Mouse (Mus musculus): ENCODE results near the gene Cacna2d2. TPM values are rescaled to one million over a fixed set of nuclear protein-coding genes. Genes with fewer than 3 reads are reported as not detected.

Cacna2d2 gene
- polyA plus RNA-seq, 1 experiment from 2014 or later = 0.60 TPM

DNA sequence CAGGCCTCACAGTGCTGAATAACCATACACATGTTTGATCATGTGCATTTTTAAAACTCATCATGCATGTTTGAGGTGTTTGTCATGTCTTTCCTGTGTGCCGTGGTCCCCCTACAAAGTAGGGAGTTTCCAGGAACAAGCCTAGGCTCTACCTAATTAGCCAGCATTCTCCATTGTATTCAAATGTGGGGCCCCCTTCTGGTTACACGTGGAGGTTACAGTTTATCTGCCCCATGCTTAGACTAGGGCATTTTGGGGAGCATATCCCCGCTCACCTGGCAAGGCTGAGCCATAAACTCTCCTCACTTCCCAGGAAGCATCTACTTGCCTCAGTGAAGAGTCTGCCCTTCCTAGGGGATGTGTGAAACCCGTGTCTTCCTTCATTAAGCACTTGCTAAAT lies 3.0 kb upstream of the Cacna2d2 start:
- Histone ChIP-seq H3K36me3 (ENCODE audit: control insufficient read depth, insufficient read depth, low read length) (no peaks in the 10 kb centered on the region), H3K27ac (ENCODE audit: low read length) (no peak overlapping the region), H3K4me1 (replicated peaks; ENCODE audit: control insufficient read depth, insufficient read depth, low read length) (peaks cover 5% of the 10 kb centered on the region; the same call in 1 of the 2 replicates), H3K9ac (ENCODE audit: low read length) (no peak overlapping the region), H3K27me3 (ENCODE audit: control insufficient read depth, insufficient read depth, low read depth, low read length) (peaks cover 44% of the 10 kb centered on the region), H3K4me3 (ENCODE audit: low read length) (no peak overlapping the region), H3K4me2 (ENCODE audit: low read depth, low read length) (no peak overlapping the region), H3K9me3 (ENCODE audit: control insufficient read depth, low read length) (no peaks in the 10 kb centered on the region)
- WGBS = 26% methylated on average over 4 of the region's 4 CpGs
- no peak for ATAC-seq (ENCODE audit: low read depth)

DNA sequence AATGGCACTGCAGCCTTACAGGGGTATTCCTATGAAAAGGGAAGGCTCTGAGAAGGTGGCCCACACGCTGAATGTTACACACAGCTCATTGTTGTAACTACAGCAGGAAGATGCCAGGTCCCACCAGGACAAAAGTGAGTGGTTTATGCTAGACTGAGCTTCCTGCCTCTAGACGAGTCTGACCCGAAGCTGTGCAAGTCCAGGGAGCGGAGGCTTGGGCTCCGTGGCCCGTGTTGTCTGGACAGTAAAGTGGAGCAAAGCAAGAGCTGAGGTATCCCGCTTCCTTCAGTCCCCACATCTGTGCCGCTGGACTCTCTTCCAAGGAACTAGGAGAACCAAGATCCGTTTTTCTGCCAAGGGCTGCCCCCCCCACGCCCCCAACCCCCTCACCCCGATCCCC lies 444 bp upstream of the Cacna2d2 start:
- ATAC-seq (ENCODE audit: low read depth) = no peak
- peaks cover 67% of the 10 kb centered on the region for H3K27me3 ChIP-seq (ENCODE audit: control insufficient read depth, insufficient read depth, low read depth, low read length)
- no peak overlapping the region for H3K4me3 ChIP-seq (ENCODE audit: low read length)
- WGBS = 22% methylated on average over 11 of the region's 11 CpGs
- no peak overlapping the region for H3K9ac ChIP-seq (ENCODE audit: low read length)
- no peak overlapping the region for H3K4me2 ChIP-seq (ENCODE audit: low read depth, low read length)
- H3K27ac ChIP-seq (ENCODE audit: low read length) = no peak overlapping the region
- H3K36me3 ChIP-seq (ENCODE audit: control insufficient read depth, insufficient read depth, low read length) = no peaks in the 10 kb centered on the region
- H3K4me1 ChIP-seq (replicated peaks; ENCODE audit: control insufficient read depth, insufficient read depth, low read length) = peaks cover 5% of the 10 kb centered on the region; the same call in 1 of the 2 replicates
- no peaks in the 10 kb centered on the region for H3K9me3 ChIP-seq (ENCODE audit: control insufficient read depth, low read length)

DNA sequence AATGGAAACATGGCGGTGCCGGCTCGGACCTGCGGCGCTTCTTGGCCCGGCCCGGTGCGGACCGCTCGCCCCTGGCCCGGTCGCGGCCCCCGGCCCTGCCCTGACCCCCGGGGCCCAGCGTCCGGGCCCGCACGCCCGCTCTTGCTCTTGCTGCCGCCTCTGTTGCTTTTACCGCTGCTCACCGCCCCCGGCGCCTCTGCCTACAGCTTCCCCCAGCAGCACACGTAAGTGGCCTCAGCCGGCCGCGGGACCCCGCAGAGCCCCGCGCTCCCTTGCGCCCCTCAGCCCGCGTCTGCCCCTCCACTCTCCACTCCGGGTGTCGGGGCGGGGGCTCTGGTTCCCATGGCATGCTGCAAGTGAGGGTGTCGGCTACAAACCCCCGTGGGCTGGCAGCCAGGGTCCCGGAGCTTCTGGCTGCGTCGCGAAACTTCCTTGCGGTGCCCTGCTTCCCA lies 674 bp downstream of the Cacna2d2 start:
- WGBS = under 1% methylated on average over 35 of the region's 45 CpGs
- ATAC-seq (ENCODE audit: low read depth) = peak; percentile 19
- peak overlapping the region; percentile 55 for H3K9ac ChIP-seq (ENCODE audit: low read length)
- H3K27ac ChIP-seq (ENCODE audit: low read length) = no peak overlapping the region
- peaks cover 5% of the 10 kb centered on the region; the same call in 1 of the 2 replicates for H3K4me1 ChIP-seq (replicated peaks; ENCODE audit: control insufficient read depth, insufficient read depth, low read length)
- H3K36me3 ChIP-seq (ENCODE audit: control insufficient read depth, insufficient read depth, low read length) = no peaks in the 10 kb centered on the region
- H3K27me3 ChIP-seq (ENCODE audit: control insufficient read depth, insufficient read depth, low read depth, low read length) = peaks cover 67% of the 10 kb centered on the region
- peak overlapping the region; percentile 99 for H3K4me2 ChIP-seq (ENCODE audit: low read depth, low read length)
- no peaks in the 10 kb centered on the region for H3K9me3 ChIP-seq (ENCODE audit: control insufficient read depth, low read length)
- peak overlapping the region; percentile 59 for H3K4me3 ChIP-seq (ENCODE audit: low read length)

DNA sequence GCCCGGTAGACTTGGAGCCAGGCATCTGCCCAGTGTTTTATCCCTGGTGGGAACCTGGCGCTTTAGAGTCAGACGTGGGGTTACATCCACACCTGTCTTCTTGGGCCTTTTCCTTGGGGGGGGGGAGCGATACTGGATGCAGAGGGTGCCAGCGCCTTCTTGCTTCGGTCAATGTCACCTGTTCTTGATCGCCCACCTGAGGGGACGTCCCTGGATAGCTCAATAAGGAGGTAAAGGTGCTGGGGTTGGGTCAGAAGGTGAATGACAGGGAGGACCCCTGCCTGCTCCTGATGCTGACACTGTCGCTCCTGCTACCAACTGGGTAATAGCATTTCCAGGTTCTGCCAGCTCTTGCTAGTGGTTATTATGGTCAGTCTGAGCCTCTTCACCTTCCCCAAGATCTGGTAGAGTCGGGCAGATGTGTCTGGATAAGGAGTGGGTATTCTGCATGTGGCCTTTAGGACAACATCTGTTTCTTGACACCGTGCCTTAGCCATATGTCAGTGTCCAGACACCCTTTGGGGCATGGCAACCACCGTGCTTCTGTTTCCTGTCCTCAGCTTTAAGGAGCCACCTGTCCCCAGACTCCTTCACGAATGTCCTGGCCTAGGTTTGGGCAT lies 1.4 kb downstream of the Cacna2d2 start:
- Histone ChIP-seq H3K4me1 (replicated peaks; ENCODE audit: control insufficient read depth, insufficient read depth, low read length) (peaks cover 5% of the 10 kb centered on the region; the same call in 1 of the 2 replicates), H3K9ac (ENCODE audit: low read length) (no peak overlapping the region), H3K36me3 (ENCODE audit: control insufficient read depth, insufficient read depth, low read length) (no peaks in the 10 kb centered on the region), H3K27me3 (ENCODE audit: control insufficient read depth, insufficient read depth, low read depth, low read length) (peaks cover 67% of the 10 kb centered on the region), H3K9me3 (ENCODE audit: control insufficient read depth, low read length) (no peaks in the 10 kb centered on the region), H3K27ac (ENCODE audit: low read length) (no peak overlapping the region), H3K4me3 (ENCODE audit: low read length) (peak overlapping the region; percentile 59), H3K4me2 (ENCODE audit: low read depth, low read length) (peak overlapping the region; percentile 99)
- 13% methylated on average over 13 of the region's 13 CpGs for WGBS
- ATAC-seq (ENCODE audit: low read depth) = no peak

DNA sequence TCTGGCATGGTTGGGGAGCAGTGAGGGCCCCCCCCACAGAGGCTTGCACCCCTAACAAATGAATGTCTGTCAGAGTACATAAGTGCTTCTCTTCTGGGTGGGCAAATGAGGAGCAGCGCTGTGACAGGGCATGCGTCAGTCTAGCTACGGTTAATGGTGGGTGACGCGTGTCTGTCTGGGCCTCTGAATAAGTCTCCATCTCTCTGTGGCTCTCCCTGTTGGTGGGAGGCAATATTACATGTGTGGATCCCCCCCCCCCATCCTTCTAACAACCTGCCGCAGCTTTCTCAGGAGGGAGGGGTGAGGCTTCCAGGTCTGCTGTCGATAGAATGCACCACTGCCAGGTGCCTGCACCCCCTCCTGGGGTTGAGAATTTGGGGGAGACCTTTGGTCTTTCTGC lies 3.7 kb downstream of the Cacna2d2 start:
- Histone ChIP-seq H3K27ac (ENCODE audit: low read length) (no peak overlapping the region), H3K4me3 (ENCODE audit: low read length) (no peak overlapping the region), H3K4me1 (replicated peaks; ENCODE audit: control insufficient read depth, insufficient read depth, low read length) (peaks cover 5% of the 10 kb centered on the region; the same call in 1 of the 2 replicates), H3K27me3 (ENCODE audit: control insufficient read depth, insufficient read depth, low read depth, low read length) (peaks cover 55% of the 10 kb centered on the region), H3K9ac (ENCODE audit: low read length) (no peak overlapping the region), H3K36me3 (ENCODE audit: control insufficient read depth, insufficient read depth, low read length) (no peaks in the 10 kb centered on the region), H3K4me2 (ENCODE audit: low read depth, low read length) (no peak overlapping the region), H3K9me3 (ENCODE audit: control insufficient read depth, low read length) (no peaks in the 10 kb centered on the region)
- 65% methylated on average over 7 of the region's 7 CpGs for WGBS
- no peak for ATAC-seq (ENCODE audit: low read depth)

DNA sequence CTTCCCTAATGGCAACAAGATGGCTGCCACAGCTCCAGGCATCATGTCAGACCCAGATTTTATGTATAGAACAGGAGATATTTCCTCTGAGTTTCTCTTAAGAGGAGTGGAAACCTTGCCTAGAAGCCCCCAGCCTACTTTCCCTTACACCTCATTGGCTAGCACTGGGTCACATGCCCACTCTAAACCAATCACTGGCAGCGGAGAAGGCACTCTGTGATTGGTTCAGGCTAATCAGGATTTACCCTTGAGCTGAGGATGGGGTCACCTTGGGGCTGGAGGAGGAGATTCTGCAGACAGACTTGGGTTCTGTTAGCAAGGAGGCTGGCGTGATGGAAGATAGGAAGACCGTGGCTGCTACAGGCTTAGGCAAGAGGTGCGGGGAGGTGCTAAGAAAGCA lies 10.0 kb downstream of the Cacna2d2 start:
- Histone ChIP-seq H3K4me1 (replicated peaks; ENCODE audit: control insufficient read depth, insufficient read depth, low read length) (no peaks in the 10 kb centered on the region), H3K36me3 (ENCODE audit: control insufficient read depth, insufficient read depth, low read length) (no peaks in the 10 kb centered on the region), H3K4me2 (ENCODE audit: low read depth, low read length) (no peak overlapping the region), H3K27ac (ENCODE audit: low read length) (no peak overlapping the region), H3K9me3 (ENCODE audit: control insufficient read depth, low read length) (no peaks in the 10 kb centered on the region), H3K4me3 (ENCODE audit: low read length) (no peak overlapping the region), H3K27me3 (ENCODE audit: control insufficient read depth, insufficient read depth, low read depth, low read length) (no peaks in the 10 kb centered on the region), H3K9ac (ENCODE audit: low read length) (no peak overlapping the region)
- 69% methylated on average over 4 of the region's 4 CpGs for WGBS
- ATAC-seq (ENCODE audit: low read depth) = no peak

DNA sequence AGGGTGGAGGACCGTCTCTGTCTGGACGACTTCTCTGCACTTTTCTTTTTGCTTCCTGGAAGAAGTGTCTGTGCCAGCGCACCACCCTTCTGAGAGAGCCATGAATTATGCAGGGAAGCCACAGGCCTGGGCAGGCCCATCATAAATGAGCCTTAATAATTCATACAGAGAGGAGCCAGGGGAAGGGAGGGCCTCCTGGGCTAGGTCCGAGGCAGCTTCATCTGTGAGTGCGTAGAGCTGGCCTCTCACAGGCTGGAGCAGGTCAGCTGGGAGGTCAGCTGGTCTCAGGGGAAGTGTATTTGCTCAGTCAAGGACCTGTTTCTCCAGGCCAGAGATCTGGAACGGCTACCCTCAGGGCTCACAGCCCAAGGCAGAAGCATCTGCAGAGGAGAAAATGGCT lies 17.7 kb downstream of the Cacna2d2 start:
- no peak for ATAC-seq (ENCODE audit: low read depth)
- WGBS = 35% methylated on average over 6 of the region's 6 CpGs
- Histone ChIP-seq H3K27ac (ENCODE audit: low read length) (no peak overlapping the region), H3K4me1 (replicated peaks; ENCODE audit: control insufficient read depth, insufficient read depth, low read length) (no peaks in the 10 kb centered on the region), H3K36me3 (ENCODE audit: control insufficient read depth, insufficient read depth, low read length) (no peaks in the 10 kb centered on the region), H3K9me3 (ENCODE audit: control insufficient read depth, low read length) (no peaks in the 10 kb centered on the region), H3K27me3 (ENCODE audit: control insufficient read depth, insufficient read depth, low read depth, low read length) (no peaks in the 10 kb centered on the region; the same call in 1 of the 2 replicates), H3K4me3 (ENCODE audit: low read length) (no peak overlapping the region), H3K9ac (ENCODE audit: low read length) (no peak overlapping the region), H3K4me2 (ENCODE audit: low read depth, low read length) (no peak overlapping the region)

DNA sequence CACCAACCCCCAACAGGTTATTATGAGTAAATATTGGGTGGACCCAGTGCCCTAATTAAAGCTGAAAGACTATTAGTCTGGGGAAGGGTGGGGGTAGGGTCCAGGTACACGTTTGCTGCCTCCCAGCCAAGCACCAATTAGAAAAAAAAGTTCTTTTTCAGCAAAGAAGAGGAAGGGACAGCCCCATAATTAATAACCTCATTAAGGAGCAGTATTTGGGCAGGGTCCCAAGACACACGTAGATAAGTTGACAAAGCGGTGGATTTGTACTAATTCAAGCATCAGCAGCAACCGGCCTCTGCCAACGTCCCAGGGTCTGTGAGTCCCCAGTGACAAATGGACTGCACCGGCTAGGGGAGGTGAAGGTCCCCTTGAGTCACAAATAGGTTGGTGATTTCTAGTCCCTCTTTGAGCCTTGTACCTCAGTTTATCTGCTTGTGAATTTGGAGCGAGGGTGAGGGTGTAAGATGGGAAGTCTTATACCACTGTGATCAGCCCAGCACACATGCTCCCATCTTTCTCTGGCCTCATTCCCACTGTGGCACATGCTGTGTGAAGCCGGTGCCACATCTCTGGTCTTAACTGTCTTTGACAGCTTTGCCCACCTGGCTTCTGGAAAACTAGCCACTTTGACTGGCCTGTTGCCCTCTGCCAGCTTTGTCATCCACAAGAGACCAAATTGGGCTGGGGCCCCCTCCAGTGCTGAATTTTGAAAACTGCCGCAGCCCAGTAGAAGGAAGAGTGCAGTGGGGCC lies 20.3 kb downstream of the Cacna2d2 start:
- Histone ChIP-seq H3K36me3 (ENCODE audit: control insufficient read depth, insufficient read depth, low read length) (no peaks in the 10 kb centered on the region), H3K4me3 (ENCODE audit: low read length) (no peak overlapping the region), H3K27me3 (ENCODE audit: control insufficient read depth, insufficient read depth, low read depth, low read length) (no peaks in the 10 kb centered on the region; the same call in 1 of the 2 replicates), H3K4me1 (replicated peaks; ENCODE audit: control insufficient read depth, insufficient read depth, low read length) (no peaks in the 10 kb centered on the region; the same call in 1 of the 2 replicates), H3K27ac (ENCODE audit: low read length) (no peak overlapping the region), H3K9me3 (ENCODE audit: control insufficient read depth, low read length) (no peaks in the 10 kb centered on the region), H3K4me2 (ENCODE audit: low read depth, low read length) (no peak overlapping the region), H3K9ac (ENCODE audit: low read length) (no peak overlapping the region)
- 68% methylated on average over 9 of the region's 9 CpGs for WGBS
- no peak for ATAC-seq (ENCODE audit: low read depth)

DNA sequence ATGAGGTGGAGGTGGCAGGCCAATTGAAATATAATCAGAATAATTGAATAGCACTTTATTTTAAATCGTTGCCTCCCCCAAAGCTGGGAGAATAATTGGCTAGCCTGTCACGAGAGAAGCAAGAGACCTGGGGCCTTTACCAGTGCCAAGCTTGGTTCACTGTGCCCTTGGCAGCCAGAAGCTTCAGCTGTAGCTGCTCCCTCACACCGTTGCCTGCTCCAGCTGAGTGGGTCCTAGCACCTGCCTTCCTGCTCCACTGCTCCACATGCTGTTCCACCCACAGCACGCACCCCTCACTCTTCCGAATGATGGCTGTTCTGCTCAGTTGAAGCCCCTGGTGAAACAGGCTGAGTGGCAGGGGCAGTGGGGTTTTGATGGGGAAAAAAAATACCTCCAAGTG lies 21.5 kb downstream of the Cacna2d2 start:
- no peak overlapping the region for H3K9ac ChIP-seq (ENCODE audit: low read length)
- ATAC-seq (ENCODE audit: low read depth) = no peak
- H3K36me3 ChIP-seq (ENCODE audit: control insufficient read depth, insufficient read depth, low read length) = no peaks in the 10 kb centered on the region
- H3K4me1 ChIP-seq (replicated peaks; ENCODE audit: control insufficient read depth, insufficient read depth, low read length) = no peaks in the 10 kb centered on the region; the same call in 1 of the 2 replicates
- no peak overlapping the region for H3K4me3 ChIP-seq (ENCODE audit: low read length)
- no peaks in the 10 kb centered on the region for H3K9me3 ChIP-seq (ENCODE audit: control insufficient read depth, low read length)
- no peaks in the 10 kb centered on the region; the same call in 1 of the 2 replicates for H3K27me3 ChIP-seq (ENCODE audit: control insufficient read depth, insufficient read depth, low read depth, low read length)
- no peak overlapping the region for H3K4me2 ChIP-seq (ENCODE audit: low read depth, low read length)
- 77% methylated on average over 5 of the region's 5 CpGs for WGBS
- no peak overlapping the region for H3K27ac ChIP-seq (ENCODE audit: low read length)
